Mouse (Mus musculus) embryonic fibroblast, embryonic 13.5 days (primary cell): ENCODE measurements at regions not wholly inside any gene's neighbourhood (a gene's known extent, or its start where the extent isn't known, plus 50 kb on each side); places are given as distances from the start of the nearest gene placed in this dataset.

Source experiments
- H3K27ac ChIP-seq: 2 replicates; pipeline ENCODE4 v1.5.1; 2012; ENCODE audit warnings: low read length, control low read depth, inconsistent platforms; ENCODE audit not compliant: insufficient read depth
- H3K4me1 ChIP-seq: 2 replicates; pipeline ENCODE4 v1.6.1; 2011; ENCODE audit warnings: low read length; ENCODE audit not compliant: control insufficient read depth, insufficient read depth
- H3K4me3 ChIP-seq: 2 replicates; pipeline ENCODE4 v1.5.1; 2011; ENCODE audit warnings: mild to moderate bottlenecking, control low read depth, low read length; ENCODE audit not compliant: insufficient read depth
- CTCF ChIP-seq: IDR thresholded peaks from 2 replicates; pipeline ENCODE4 v1.5.1; 2011; ENCODE audit warnings: mild to moderate bottlenecking, control low read depth, low read length, moderate library complexity, borderline replicate concordance; ENCODE audit not compliant: insufficient read depth
- POLR2A ChIP-seq: IDR thresholded peaks from 2 replicates; pipeline ENCODE4 v1.6.1; 2011; ENCODE audit warnings: low read depth, mild to moderate bottlenecking, control low read depth, low read length, moderate library complexity

GRCm38 (mm10) chr13:107540784-107541634 is 503.2 kb upstream of the Smim15 start:
- Histone ChIP-seq H3K4me3 (no peak overlapping the region), H3K27ac (no peak overlapping the region), H3K4me1 (no peaks in the 10 kb centered on the region)
- TF ChIP-seq POLR2A (no peak), CTCF (no peak)

- no peak for TF ChIP-seq POLR2A
- TF ChIP-seq CTCF = no peak
- Histone ChIP-seq H3K4me1 (no peaks in the 10 kb centered on the region), H3K27ac (no peak overlapping the region), H3K4me3 (no peak overlapping the region)
Observed at GRCm38 (mm10) chr13:107540305-107540704, 503.9 kb upstream of the Smim15 start.

GRCm38 (mm10) chr13:107539867-107540266 is 504.4 kb upstream of the Smim15 start:
- no peak overlapping the region for H3K27ac ChIP-seq
- no peaks in the 10 kb centered on the region for H3K4me1 ChIP-seq
- no peak for TF ChIP-seq CTCF
- TF ChIP-seq POLR2A = no peak
- H3K4me3 ChIP-seq = no peak overlapping the region

- no peak for TF ChIP-seq POLR2A
- no peak for TF ChIP-seq CTCF
- no peaks in the 10 kb centered on the region for H3K4me1 ChIP-seq
Observed at GRCm38 (mm10) chr13:107539326-107539725, 504.9 kb upstream of the Smim15 start.

GRCm38 (mm10) chr13:107535213-107535612 is 509.0 kb upstream of the Smim15 start:
- no peaks in the 10 kb centered on the region for H3K4me1 ChIP-seq
- H3K27ac ChIP-seq = no peak overlapping the region
- no peak overlapping the region for H3K4me3 ChIP-seq
- TF ChIP-seq CTCF = no peak
- no peak for TF ChIP-seq POLR2A

More at GRCm38 (mm10) chr13:107539326-107539725, 504.9 kb upstream of the Smim15 start:
- Histone ChIP-seq H3K27ac (no peak overlapping the region), H3K4me3 (no peak overlapping the region)

GRCm38 (mm10) chr13:107533323-107533722 is 510.9 kb upstream of the Smim15 start:
- no peak overlapping the region for H3K4me3 ChIP-seq
- H3K4me1 ChIP-seq = no peaks in the 10 kb centered on the region
- no peak for TF ChIP-seq CTCF
- no peak for TF ChIP-seq POLR2A
- no peak overlapping the region for H3K27ac ChIP-seq

- H3K27ac ChIP-seq = no peak overlapping the region
- no peak overlapping the region for H3K4me3 ChIP-seq
- no peak for TF ChIP-seq CTCF
- no peak for TF ChIP-seq POLR2A
- H3K4me1 ChIP-seq = no peaks in the 10 kb centered on the region
Observed at GRCm38 (mm10) chr13:107531528-107531927, 509.6 kb upstream of the Kif2a start.

- Histone ChIP-seq H3K4me1 (no peaks in the 10 kb centered on the region), H3K27ac (no peak overlapping the region), H3K4me3 (no peak overlapping the region)
- TF ChIP-seq CTCF = no peak
- no peak for TF ChIP-seq POLR2A
Observed at GRCm38 (mm10) chr13:107531026-107531425, 509.1 kb upstream of the Kif2a start.

GRCm38 (mm10) chr13:107530392-107530791 is 508.5 kb upstream of the Kif2a start:
- no peak overlapping the region for H3K4me3 ChIP-seq
- no peaks in the 10 kb centered on the region for H3K4me1 ChIP-seq
- H3K27ac ChIP-seq = no peak overlapping the region
- TF ChIP-seq CTCF (no peak), POLR2A (no peak)

GRCm38 (mm10) chr13:107528724-107529456 is 507.0 kb upstream of the Kif2a start:
- TF ChIP-seq CTCF (no peak), POLR2A (no peak)
- H3K27ac ChIP-seq = no peak overlapping the region
- H3K4me1 ChIP-seq = no peaks in the 10 kb centered on the region
- no peak overlapping the region for H3K4me3 ChIP-seq

- Histone ChIP-seq H3K4me3 (no peak overlapping the region), H3K27ac (no peak overlapping the region), H3K4me1 (no peaks in the 10 kb centered on the region)
- TF ChIP-seq POLR2A (no peak), CTCF (no peak)
Observed at GRCm38 (mm10) chr13:107522942-107523341, 501.0 kb upstream of the Kif2a start.
